Mouse (Mus musculus) layer of hippocampus, adult 2 months (tissue): ENCODE results near the gene Lrch1. TPM values are rescaled to one million over a fixed set of nuclear protein-coding genes. Genes with fewer than 3 reads are reported as not detected.

ENCODE experiments used
- DNase-seq, 2 experiments: peaks; one replicate each; pipeline ENCODE4 v3.0.0; 2022; ENCODE audit warnings: low spot score in 2 of 2
- H3K27ac ChIP-seq: fragments of 200-600 bp; 2 replicates; pipeline ENCODE4 v1.8.1; 2022
- H3K4me3 ChIP-seq: fragments of 200-600 bp; 2 replicates; pipeline ENCODE4 v1.8.1; 2022; ENCODE audit warnings: mild to moderate bottlenecking
- CTCF ChIP-seq: fragments of 200-600 bp; conservative IDR thresholded peaks from 2 replicates; pipeline ENCODE4 v1.8.1; 2022; ENCODE audit warnings: antibody characterized with exemption, mild to moderate bottlenecking, moderate library complexity
- total RNA-seq, 2 experiments: library from RNA; stranded (reverse); gene quantifications; 2 replicates each; pipeline ENCODE4 v1.2.3; 2021

The Lrch1 gene
- total RNA-seq, 2 experiments from 2014 or later: 17.5 to 24.7 TPM

GRCm38 (mm10) chr14:74924521-74924920 is 23.2 kb downstream of the Lrch1 start:
- no peak for DNase-seq
- TF ChIP-seq CTCF: no peak
- no peak overlapping the region for H3K4me3 ChIP-seq
- H3K27ac ChIP-seq: no peak overlapping the region

- Histone ChIP-seq H3K27ac (no peak overlapping the region), H3K4me3 (no peak overlapping the region)
- no peak for DNase-seq
- no peak for TF ChIP-seq CTCF
Measured at GRCm38 (mm10) chr14:74924031-74924430, 23.6 kb downstream of the Lrch1 start.

GRCm38 (mm10) chr14:74922039-74922736 is 25.5 kb downstream of the Lrch1 start:
- DNase-seq: no peak
- no peak overlapping the region for H3K4me3 ChIP-seq
- no peak overlapping the region for H3K27ac ChIP-seq
- no peak for TF ChIP-seq CTCF

DNA sequence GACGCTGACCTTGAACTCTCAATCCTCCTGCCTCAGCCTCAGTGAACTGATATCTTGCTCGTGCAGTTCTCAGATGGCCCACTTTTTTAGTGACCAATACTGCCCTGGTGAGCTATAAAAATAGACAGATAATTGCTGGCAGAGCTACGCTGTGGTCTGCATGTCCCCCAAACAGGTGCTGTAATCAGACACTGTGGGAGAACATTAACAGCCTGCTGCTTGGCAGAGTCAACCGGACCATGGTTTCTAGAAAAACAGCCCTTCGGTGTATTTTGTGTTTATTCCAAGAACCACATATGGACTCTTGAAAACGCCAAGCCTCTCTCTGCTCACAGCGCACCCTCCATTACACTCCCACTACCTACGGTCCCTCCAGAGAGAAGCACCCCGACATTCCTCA is 26.2 kb downstream of the Lrch1 start:
- no peak for TF ChIP-seq CTCF
- H3K27ac ChIP-seq: no peak overlapping the region
- no peak overlapping the region for H3K4me3 ChIP-seq
- DNase-seq: no peak

- Histone ChIP-seq H3K4me3 (no peak overlapping the region), H3K27ac (no peak overlapping the region)
- no peak for TF ChIP-seq CTCF
- no peak for DNase-seq
Measured at GRCm38 (mm10) chr14:74919132-74919531, 28.5 kb downstream of the Lrch1 start.

DNA sequence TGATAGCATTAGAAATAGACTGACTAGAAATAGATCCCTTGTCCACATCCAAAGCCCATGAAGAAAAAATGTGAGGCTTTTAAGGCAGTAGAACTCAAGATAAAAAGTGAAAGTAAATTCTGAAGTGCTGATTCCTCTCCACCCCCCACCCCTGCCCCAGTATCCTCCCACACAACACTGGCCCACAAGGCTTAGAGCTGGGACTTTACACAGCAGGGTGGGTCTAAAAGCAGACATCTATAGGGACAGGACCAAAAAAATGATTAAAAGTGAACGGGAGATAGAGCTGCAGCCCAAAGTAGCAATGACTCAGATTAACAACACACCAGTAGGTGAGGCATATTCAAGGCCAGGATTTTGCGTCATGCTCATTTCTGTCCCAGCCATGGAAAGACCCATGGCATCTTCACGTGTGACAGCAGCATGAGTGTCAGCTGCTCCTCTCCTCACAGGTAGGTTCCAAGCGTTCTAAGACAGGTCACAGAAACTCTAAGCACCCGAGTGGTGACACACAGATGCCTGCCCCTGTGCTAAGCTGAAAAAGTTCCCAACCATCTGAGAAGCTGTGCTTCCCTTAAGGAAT is 29.1 kb downstream of the Lrch1 start:
- Histone ChIP-seq H3K27ac (no peak overlapping the region), H3K4me3 (no peak overlapping the region)
- no peak for DNase-seq
- TF ChIP-seq CTCF: no peak

GRCm38 (mm10) chr14:74917504-74918124 is 30.1 kb downstream of the Lrch1 start:
- Histone ChIP-seq H3K27ac (no peak overlapping the region), H3K4me3 (no peak overlapping the region)
- DNase-seq: no peak
- TF ChIP-seq CTCF: no peak

DNA sequence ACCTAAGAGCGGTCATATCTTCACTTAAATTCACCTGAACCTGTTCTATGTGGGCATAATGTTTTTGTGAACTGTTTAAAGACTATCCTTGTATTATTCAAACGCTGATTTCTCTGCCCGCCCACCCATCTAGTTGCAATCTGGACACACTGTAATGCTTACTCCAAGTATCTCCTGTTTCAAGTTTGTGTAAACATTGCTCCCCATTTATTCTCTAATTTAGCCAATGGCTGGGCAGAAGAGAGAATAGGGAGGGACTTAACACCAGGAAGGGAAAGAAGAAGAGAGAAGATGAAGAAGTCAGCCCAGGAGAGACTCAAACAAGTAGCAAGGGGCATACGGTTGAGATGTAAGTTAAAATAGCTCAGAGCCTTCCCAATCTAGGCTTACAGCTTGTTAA is 31.0 kb downstream of the Lrch1 start:
- H3K27ac ChIP-seq: no peak overlapping the region
- H3K4me3 ChIP-seq: no peak overlapping the region
- DNase-seq: no peak
- TF ChIP-seq CTCF: no peak

GRCm38 (mm10) chr14:74916075-74916474 is 31.6 kb downstream of the Lrch1 start:
- DNase-seq: no peak
- Histone ChIP-seq H3K4me3 (no peak overlapping the region), H3K27ac (no peak overlapping the region)
- no peak for TF ChIP-seq CTCF

DNA sequence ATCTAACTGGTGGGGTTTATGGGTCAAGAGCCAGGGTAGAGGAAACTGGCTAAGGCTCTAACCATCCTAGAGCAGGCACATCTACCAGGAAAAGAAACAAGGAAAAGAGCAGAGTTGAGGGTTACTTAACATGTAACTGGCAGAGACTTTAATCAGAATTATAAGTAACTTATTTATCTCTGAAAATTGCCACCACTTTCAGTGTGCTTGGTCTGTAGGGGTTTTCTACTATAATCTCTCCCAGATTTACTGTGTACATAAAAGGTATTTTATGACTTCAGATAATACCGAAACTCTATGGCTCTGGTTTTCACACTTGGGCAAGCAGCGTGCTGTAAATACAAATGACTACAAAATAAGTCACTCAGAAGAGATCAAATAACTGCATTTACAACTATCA is 32.0 kb downstream of the Lrch1 start:
- Histone ChIP-seq H3K4me3 (no peak overlapping the region), H3K27ac (no peak overlapping the region)
- no peak for DNase-seq
- TF ChIP-seq CTCF: no peak

- DNase-seq: peak; percentile 69 to 70
- no peak for TF ChIP-seq CTCF
- H3K4me3 ChIP-seq: no peak overlapping the region
- no peak overlapping the region for H3K27ac ChIP-seq
Measured at GRCm38 (mm10) chr14:74915025-74915424, 32.7 kb downstream of the Lrch1 start.

DNA sequence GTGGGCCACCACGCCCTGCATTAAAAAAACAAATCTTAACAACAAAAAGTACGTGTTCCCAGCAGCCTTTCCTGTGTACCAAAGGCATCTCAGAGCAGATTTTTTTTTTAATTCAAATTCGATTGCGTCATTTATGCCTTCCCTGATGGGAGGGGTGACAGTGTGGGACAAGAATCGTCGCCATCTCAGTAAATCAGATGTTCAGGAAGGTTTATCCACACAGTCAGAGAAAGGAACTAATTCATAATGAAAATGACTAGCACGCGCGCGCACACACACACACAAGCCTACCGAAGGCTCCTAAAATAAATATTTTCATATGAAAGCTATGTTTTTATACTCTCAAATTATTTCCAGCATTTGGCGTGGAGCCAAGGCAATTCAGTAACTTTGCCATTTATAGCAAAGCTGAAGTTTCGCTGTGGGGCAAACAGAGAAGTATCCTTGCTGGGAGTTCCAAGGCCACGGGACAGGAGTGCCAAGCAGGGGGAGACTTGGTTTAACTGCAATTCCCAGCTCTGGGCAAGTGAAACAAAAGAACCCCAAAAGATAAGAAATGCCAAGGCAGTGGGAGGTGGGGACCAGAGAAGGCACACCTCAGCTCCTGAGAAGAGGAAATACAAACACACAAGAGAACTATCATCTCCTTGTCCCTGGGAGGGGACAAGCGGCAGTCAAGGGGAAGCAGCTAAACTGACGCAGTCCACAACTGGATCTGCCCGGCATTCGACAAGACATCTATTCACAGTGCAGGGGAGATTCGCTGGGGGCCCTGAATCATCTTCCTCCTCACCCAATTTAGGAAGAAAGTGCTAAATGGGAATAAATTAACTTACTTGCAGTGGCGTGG is 34.1 kb downstream of the Lrch1 start:
- TF ChIP-seq CTCF: no peak
- Histone ChIP-seq H3K27ac (peak overlapping the region; percentile 60; the same call in 1 of the 2 replicates), H3K4me3 (no peak overlapping the region; the same call in 1 of the 2 replicates)
- no peak for DNase-seq

GRCm38 (mm10) chr14:74910363-74910762 is 37.3 kb downstream of the Lrch1 start:
- Histone ChIP-seq H3K27ac (no peak overlapping the region), H3K4me3 (no peak overlapping the region)
- no peak for TF ChIP-seq CTCF
- DNase-seq: no peak
